Mouse (Mus musculus) neural tube, embryonic 14.5 days (tissue): ENCODE results near the gene Tmf1. TPM values are rescaled to one million over a fixed set of nuclear protein-coding genes. Genes with fewer than 3 reads are reported as not detected.
A peak's percentile ranks its signal among the peaks of the same experiment; 100 is the strongest.

Experiments used
- ATAC-seq: fragments of 200-750 bp; cut with Nextera tagmentation; 2 replicates; pipeline ENCODE4 v1.8.0; 2017; ENCODE audit warnings: low read depth, mild to moderate bottlenecking, moderate TSS enrichment, moderate library complexity
- H3K27ac ChIP-seq: fragments of 300-500 bp; sonication (generic); 2 replicates; pipeline ENCODE4 v1.5.1; 2014; ENCODE audit warnings: low read depth, mild to moderate bottlenecking, control low read depth, low read length, moderate library complexity, mixed read lengths
- H3K27me3 ChIP-seq: fragments of 300-500 bp; sonication (generic); 2 replicates; pipeline ENCODE4 v1.6.1; 2014; ENCODE audit warnings: low read length; ENCODE audit not compliant: control insufficient read depth, insufficient read depth
- H3K36me3 ChIP-seq: fragments of 300-500 bp; sonication (generic); 2 replicates; pipeline ENCODE4 v1.6.1; 2014; ENCODE audit warnings: low read length, mixed read lengths; ENCODE audit not compliant: control insufficient read depth, insufficient read depth
- H3K4me1 ChIP-seq: fragments of 300-500 bp; sonication (generic); 2 replicates; pipeline ENCODE4 v1.6.1; 2014; ENCODE audit warnings: low read length; ENCODE audit not compliant: control insufficient read depth, insufficient read depth
- H3K4me2 ChIP-seq: fragments of 300-500 bp; sonication (generic); 2 replicates; pipeline ENCODE4 v1.6.1; 2014; ENCODE audit warnings: mild to moderate bottlenecking, low read depth, low read length, control low read depth
- H3K4me3 ChIP-seq: fragments of 300-500 bp; sonication (generic); 2 replicates; pipeline ENCODE4 v1.5.1; 2014; ENCODE audit warnings: low read depth, low read length, control low read depth, mixed read lengths
- H3K9ac ChIP-seq: fragments of 300-500 bp; sonication (generic); replicated peaks from 2 replicates; pipeline ENCODE4 v1.6.1; 2014; ENCODE audit warnings: low read depth, mild to moderate bottlenecking, control low read depth, low read length, mixed read lengths
- H3K9me3 ChIP-seq: fragments of 300-500 bp; sonication (generic); 2 replicates; pipeline ENCODE4 v1.6.1; 2016; ENCODE audit warnings: low read length; ENCODE audit not compliant: control insufficient read depth
- WGBS: fragments of 180-500 bp; shearing (Covaris S2); extraction: QIAGEN DNeasy Blood & Tissue Kit; methylation state at CpG from one replicate; pipeline ENCODE4 v1.1.7; 2014; 5-methylcytosine and 5-hydroxymethylcytosine counted together
- polyA plus RNA-seq: library from polyadenylated mRNA; unstranded; fragments of >200 nt; fragmentation: Nextera tagmentation; extraction: Ambion mirVana; gene quantifications from 2 replicates; pipeline ENCODE4 v1.2.1, GENCODE M21; 2014

Tmf1 gene
- polyA plus RNA-seq, 1 experiment from 2014 or later, result 40.4 TPM

DNA sequence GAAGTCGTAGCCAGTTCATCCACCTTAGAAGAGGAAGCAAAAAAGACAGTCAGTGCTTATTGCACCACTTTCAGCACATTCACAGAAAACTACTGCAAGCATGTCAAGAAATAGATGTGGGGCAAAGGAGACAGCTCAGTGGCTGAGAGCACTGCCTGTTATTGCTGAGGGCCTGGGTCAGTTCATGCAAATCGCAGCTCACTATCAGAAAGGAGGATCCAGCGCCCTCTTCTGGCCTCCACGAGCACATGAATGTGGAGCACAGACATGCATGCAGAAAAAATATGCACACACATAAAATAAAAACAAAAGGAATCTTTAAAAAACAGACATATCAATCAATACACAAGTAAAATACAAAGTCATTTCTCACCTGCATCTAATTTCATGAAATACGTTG lies 47.9 kb downstream of the Tmf1 start:
- no peak overlapping the region for H3K4me3 ChIP-seq
- no peak overlapping the region for H3K27ac ChIP-seq
- no peaks in the 10 kb centered on the region for H3K4me1 ChIP-seq
- no peaks in the 10 kb centered on the region for H3K9me3 ChIP-seq
- no peak overlapping the region for H3K4me2 ChIP-seq
- H3K9ac ChIP-seq, result no peak overlapping the region
- no peaks in the 10 kb centered on the region for H3K36me3 ChIP-seq
- 68% methylated on average over 5 of the region's 5 CpGs for WGBS
- no peaks in the 10 kb centered on the region for H3K27me3 ChIP-seq
- no peak for ATAC-seq

- Histone ChIP-seq H3K27ac (no peak overlapping the region), H3K4me3 (no peak overlapping the region), H3K4me2 (no peak overlapping the region), H3K9ac (no peak overlapping the region), H3K9me3 (no peaks in the 10 kb centered on the region), H3K4me1 (no peaks in the 10 kb centered on the region), H3K36me3 (no peaks in the 10 kb centered on the region), H3K27me3 (no peaks in the 10 kb centered on the region)
- ATAC-seq, result no peak
- WGBS, result 71% methylated on average over 10 of the region's 10 CpGs
Observed at GRCm38 (mm10) chr6:97124336-97125010, 54.4 kb downstream of the Tmf1 start.

- 67% methylated on average over 4 of the region's 4 CpGs for WGBS
Observed at GRCm38 (mm10) chr6:97120922-97121321, 58.0 kb downstream of the Tmf1 start.

GRCm38 (mm10) chr6:97118327-97118726 lies 60.6 kb downstream of the Tmf1 start:
- ATAC-seq, result no peak
- Histone ChIP-seq H3K4me3 (no peak overlapping the region), H3K4me1 (no peaks in the 10 kb centered on the region), H3K27ac (no peak overlapping the region), H3K27me3 (no peaks in the 10 kb centered on the region), H3K36me3 (no peaks in the 10 kb centered on the region), H3K9ac (no peak overlapping the region), H3K9me3 (no peaks in the 10 kb centered on the region), H3K4me2 (no peak overlapping the region)
- 74% methylated on average over 3 of the region's 3 CpGs for WGBS

More at GRCm38 (mm10) chr6:97120922-97121321, 58.0 kb downstream of the Tmf1 start:
- no peaks in the 10 kb centered on the region for H3K36me3 ChIP-seq
- H3K4me2 ChIP-seq, result no peak overlapping the region
- no peak overlapping the region for H3K4me3 ChIP-seq
- no peaks in the 10 kb centered on the region for H3K9me3 ChIP-seq
- H3K27ac ChIP-seq, result no peak overlapping the region
- H3K27me3 ChIP-seq, result no peaks in the 10 kb centered on the region
- ATAC-seq, result no peak
- H3K9ac ChIP-seq, result no peak overlapping the region
- no peaks in the 10 kb centered on the region for H3K4me1 ChIP-seq

GRCm38 (mm10) chr6:97116896-97117295 lies 62.0 kb downstream of the Tmf1 start:
- H3K4me3 ChIP-seq, result no peak overlapping the region
- H3K9me3 ChIP-seq, result no peaks in the 10 kb centered on the region
- no peak overlapping the region for H3K4me2 ChIP-seq
- no peak overlapping the region for H3K9ac ChIP-seq
- no peaks in the 10 kb centered on the region for H3K36me3 ChIP-seq
- no peak overlapping the region for H3K27ac ChIP-seq
- H3K27me3 ChIP-seq, result no peaks in the 10 kb centered on the region
- WGBS, result 91% methylated on average over 5 of the region's 5 CpGs
- ATAC-seq, result no peak
- no peaks in the 10 kb centered on the region for H3K4me1 ChIP-seq

DNA sequence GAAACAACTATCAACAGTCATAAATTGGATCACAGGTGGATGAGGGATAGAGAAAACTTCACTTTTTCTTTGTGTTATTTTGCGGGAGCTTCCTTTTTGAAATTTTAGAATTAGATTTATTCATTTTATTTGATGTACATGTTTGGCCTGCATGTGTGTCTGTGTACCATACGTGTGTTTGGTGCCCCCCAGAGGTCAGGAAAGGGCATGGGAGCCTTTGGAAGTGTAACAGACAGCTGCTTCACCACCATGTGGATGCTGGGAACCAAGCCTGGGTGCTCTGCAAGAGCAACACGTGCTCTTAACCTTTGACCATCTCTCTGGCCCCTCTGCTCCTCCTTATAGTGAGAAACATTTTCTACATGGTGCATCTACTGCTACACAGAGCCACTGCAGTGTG lies 64.1 kb downstream of the Tmf1 start:
- WGBS, result 70% methylated on average over 3 of the region's 3 CpGs
- no peaks in the 10 kb centered on the region for H3K27me3 ChIP-seq
- no peak overlapping the region for H3K4me2 ChIP-seq
- no peak for ATAC-seq
- no peak overlapping the region for H3K4me3 ChIP-seq
- H3K9me3 ChIP-seq, result no peaks in the 10 kb centered on the region
- H3K9ac ChIP-seq, result no peak overlapping the region
- no peak overlapping the region for H3K27ac ChIP-seq
- H3K4me1 ChIP-seq, result no peaks in the 10 kb centered on the region
- H3K36me3 ChIP-seq, result no peaks in the 10 kb centered on the region

- no peaks in the 10 kb centered on the region for H3K27me3 ChIP-seq
- no peaks in the 10 kb centered on the region for H3K9me3 ChIP-seq
- H3K4me1 ChIP-seq, result no peaks in the 10 kb centered on the region
- H3K9ac ChIP-seq, result no peak overlapping the region
- H3K27ac ChIP-seq, result no peak overlapping the region
- 86% methylated on average over 8 of the region's 8 CpGs for whole genome bisulfite sequencing
- H3K4me2 ChIP-seq, result no peak overlapping the region
- H3K36me3 ChIP-seq, result no peaks in the 10 kb centered on the region
- H3K4me3 ChIP-seq, result no peak overlapping the region
- ATAC-seq, result no peak
Observed at GRCm38 (mm10) chr6:97112177-97112576, 66.7 kb downstream of the Tmf1 start.

GRCm38 (mm10) chr6:97106777-97107176 lies 72.1 kb downstream of the Tmf1 start:
- H3K27me3 ChIP-seq, result no peaks in the 10 kb centered on the region
- no peak overlapping the region for H3K4me3 ChIP-seq
- no peaks in the 10 kb centered on the region for H3K9me3 ChIP-seq
- H3K36me3 ChIP-seq, result no peaks in the 10 kb centered on the region
- ATAC-seq, result peak; percentile 82
- H3K27ac ChIP-seq, result no peak overlapping the region
- 11% methylated on average over 2 of the region's 2 CpGs for WGBS
- H3K9ac ChIP-seq, result no peak overlapping the region
- peaks cover under 1% of the 10 kb centered on the region; the same call in 1 of the 2 replicates for H3K4me1 ChIP-seq
- H3K4me2 ChIP-seq, result no peak overlapping the region

DNA sequence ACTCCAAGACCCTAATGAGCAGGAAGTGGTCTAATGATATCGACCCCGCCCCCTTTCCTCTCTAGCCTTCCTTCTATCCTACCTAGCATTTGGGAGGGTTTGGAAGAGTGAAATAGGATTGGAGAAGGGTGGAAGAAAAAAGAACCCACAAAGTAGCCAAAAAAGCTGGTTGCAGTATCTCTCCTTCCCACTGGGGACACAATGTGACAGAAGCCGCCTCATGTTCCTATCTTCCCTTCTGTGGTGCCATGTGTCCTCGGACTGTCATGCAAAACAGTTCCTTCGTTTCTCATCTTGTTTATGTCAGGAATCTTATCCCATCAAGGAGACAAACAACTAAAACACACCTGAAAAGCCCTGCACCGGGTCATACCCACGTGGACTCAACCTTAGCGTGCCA lies 72.8 kb downstream of the Tmf1 start:
- WGBS, result 81% methylated on average over 8 of the region's 8 CpGs
- no peaks in the 10 kb centered on the region for H3K9me3 ChIP-seq
- H3K36me3 ChIP-seq, result no peaks in the 10 kb centered on the region
- no peak for ATAC-seq
- no peaks in the 10 kb centered on the region for H3K27me3 ChIP-seq
- no peak overlapping the region for H3K4me2 ChIP-seq
- H3K4me1 ChIP-seq, result peaks cover 3% of the 10 kb centered on the region; the same call in 1 of the 2 replicates
- no peak overlapping the region for H3K9ac ChIP-seq
- no peak overlapping the region for H3K27ac ChIP-seq
- no peak overlapping the region for H3K4me3 ChIP-seq
